Mouse (Mus musculus): ENCODE results near the gene Rec114.

DNA sequence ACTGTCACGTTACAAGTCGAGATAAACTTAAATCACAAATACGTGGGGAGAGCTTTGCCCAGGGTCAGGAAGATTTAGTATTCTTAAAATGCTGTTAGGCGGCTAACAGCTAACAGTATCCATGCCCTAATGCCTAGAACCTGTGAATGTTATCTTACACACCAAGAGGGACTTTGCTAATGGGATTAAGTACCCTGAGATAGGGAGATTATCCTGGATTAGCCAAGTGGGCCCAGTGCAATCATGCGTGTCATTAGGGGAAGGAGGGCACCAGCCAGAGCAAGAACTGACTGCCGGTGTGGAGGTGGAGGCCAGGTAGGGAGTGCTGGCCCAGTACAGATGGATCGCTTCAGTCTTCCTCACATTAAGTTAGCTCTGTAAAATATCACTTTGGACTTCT is 22.7 kb downstream of the Rec114 start:
- TF ChIP-seq CTCF (IDR thresholded peaks at IDR 0.05; ENCODE audit: borderline replicate concordance, insufficient read depth, low read length) (no peak), POLR2A (IDR thresholded peaks at IDR 0.05; ENCODE audit: low read depth, low read length) (no peak)
